Mouse (Mus musculus) kidney, embryonic 16.5 days (tissue): ENCODE results near the gene Nudt12. TPM values are rescaled to one million over a fixed set of nuclear protein-coding genes. Genes with fewer than 3 reads are reported as not detected.
A peak's percentile ranks its signal among the peaks of the same experiment; 100 is the strongest.

Source experiments
- ATAC-seq: fragments of 200-750 bp; cut with Nextera tagmentation; 2 replicates; pipeline ENCODE4 v1.8.0; 2017; ENCODE audit warnings: moderate TSS enrichment; ENCODE audit not compliant: low FRiP score, low TSS enrichment
- H3K27ac ChIP-seq: fragments of 300-500 bp; sonication (generic); 2 replicates; pipeline ENCODE4 v1.5.1; 2014; ENCODE audit warnings: low read length
- H3K27me3 ChIP-seq: fragments of 300-500 bp; sonication (generic); 2 replicates; pipeline ENCODE4 v1.6.1; 2014; ENCODE audit warnings: low read length, control low read depth, mixed read lengths; ENCODE audit not compliant: insufficient read depth
- H3K36me3 ChIP-seq: fragments of 300-500 bp; sonication (generic); 2 replicates; pipeline ENCODE4 v1.6.1; 2014; ENCODE audit warnings: low read length, control low read depth, mixed read lengths; ENCODE audit not compliant: insufficient read depth
- H3K4me1 ChIP-seq: fragments of 300-500 bp; sonication (generic); 2 replicates; pipeline ENCODE4 v1.6.1; 2014; ENCODE audit warnings: low read length, control low read depth, mixed read lengths; ENCODE audit not compliant: insufficient read depth
- H3K4me2 ChIP-seq: fragments of 300-500 bp; sonication (generic); replicated peaks from 2 replicates; pipeline ENCODE4 v1.6.1; 2014; ENCODE audit warnings: low read depth, low read length
- H3K4me3 ChIP-seq: fragments of 300-500 bp; sonication (generic); 2 replicates; pipeline ENCODE4 v1.5.1; 2014; ENCODE audit warnings: mild to moderate bottlenecking, low read length
- H3K9ac ChIP-seq: fragments of 300-500 bp; sonication (generic); replicated peaks from 2 replicates; pipeline ENCODE4 v1.6.1; 2014; ENCODE audit warnings: low read length
- H3K9me3 ChIP-seq: fragments of 300-500 bp; sonication (generic); 2 replicates; pipeline ENCODE4 v1.6.1; 2016; ENCODE audit warnings: low read length, control low read depth
- WGBS: fragments of 180-500 bp; shearing (Covaris S2); extraction: QIAGEN DNeasy Blood & Tissue Kit; methylation state at CpG from one replicate; pipeline ENCODE4 v1.1.7; 2014; 5-methylcytosine and 5-hydroxymethylcytosine counted together
- polyA plus RNA-seq: library from polyadenylated mRNA; unstranded; fragments of >200 nt; fragmentation: Nextera tagmentation; extraction: Ambion mirVana; gene quantifications from 2 replicates; pipeline ENCODE4 v1.2.1, GENCODE M21; 2015

Nudt12 gene
- 6.9 and 10.5 TPM in 2 replicates for polyA plus RNA-seq

DNA sequence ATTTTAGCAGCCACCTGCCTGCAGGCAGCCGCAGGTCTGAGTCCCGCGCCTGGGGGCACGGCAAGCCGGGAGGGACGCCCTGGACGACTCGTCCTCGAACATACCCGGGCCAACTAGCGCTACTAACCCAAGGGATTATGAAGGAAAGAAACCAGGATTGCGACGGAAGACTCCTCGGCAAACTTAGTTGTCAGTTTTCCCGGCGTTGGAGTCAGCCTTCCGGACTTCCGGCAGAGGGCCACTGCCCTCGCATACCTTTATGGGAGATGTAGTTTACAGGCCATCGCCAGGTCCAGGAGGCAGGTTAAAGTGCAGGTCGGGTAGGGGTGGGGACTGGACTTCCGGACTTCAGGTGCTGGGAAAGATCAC lies at the start of gene Nudt12:
Nudt12 (minus strand) TSS at position 282 of the 369 bp plus-strand sequence.
- Histone ChIP-seq H3K27me3 (no peaks in the 10 kb centered on the region), H3K9me3 (no peaks in the 10 kb centered on the region), H3K4me3 (peak within 1 kb of the TSS; percentile 68), H3K27ac (peak within 1 kb of the TSS; percentile 63), H3K36me3 (no peaks in the 10 kb centered on the region), H3K4me1 (0 out of 2 replicates have a peak, but pooled peaks cover 3% of the 10 kb centered on the region), H3K9ac (peak within 1 kb of the TSS; percentile 74), H3K4me2 (peak within 1 kb of the TSS; percentile 75)
- under 1% methylated on average over 22 of the region's 22 CpGs for WGBS
- ATAC-seq = peak; percentile 97

DNA sequence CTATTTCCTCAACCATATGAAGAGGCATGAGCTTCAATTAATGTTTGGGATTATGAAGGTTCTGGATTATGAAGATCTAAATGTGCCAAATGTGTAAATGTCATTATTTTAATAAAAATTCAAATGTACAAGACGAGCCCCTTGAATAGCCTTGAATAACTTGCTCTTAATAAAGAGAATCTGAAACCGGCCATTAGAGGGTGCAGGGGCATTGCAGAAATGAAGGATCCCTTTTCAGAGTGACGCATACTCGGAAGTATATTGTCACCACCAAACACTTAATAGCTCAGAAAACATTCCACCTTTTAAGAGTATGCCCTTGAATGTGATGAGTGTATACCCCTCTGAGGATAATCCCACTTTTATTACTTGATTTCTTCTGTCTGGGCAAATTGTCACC lies 40.1 kb upstream of the Nudt12 start:
- H3K9me3 ChIP-seq = no peaks in the 10 kb centered on the region
- H3K4me2 ChIP-seq = no peak overlapping the region
- no peaks in the 10 kb centered on the region for H3K36me3 ChIP-seq
- H3K27ac ChIP-seq = no peak overlapping the region
- no peaks in the 10 kb centered on the region for H3K27me3 ChIP-seq
- no peaks in the 10 kb centered on the region for H3K4me1 ChIP-seq
- ATAC-seq = no peak
- 51% methylated on average over 4 of the region's 4 CpGs for WGBS
- H3K9ac ChIP-seq = no peak overlapping the region
- H3K4me3 ChIP-seq = no peak overlapping the region

DNA sequence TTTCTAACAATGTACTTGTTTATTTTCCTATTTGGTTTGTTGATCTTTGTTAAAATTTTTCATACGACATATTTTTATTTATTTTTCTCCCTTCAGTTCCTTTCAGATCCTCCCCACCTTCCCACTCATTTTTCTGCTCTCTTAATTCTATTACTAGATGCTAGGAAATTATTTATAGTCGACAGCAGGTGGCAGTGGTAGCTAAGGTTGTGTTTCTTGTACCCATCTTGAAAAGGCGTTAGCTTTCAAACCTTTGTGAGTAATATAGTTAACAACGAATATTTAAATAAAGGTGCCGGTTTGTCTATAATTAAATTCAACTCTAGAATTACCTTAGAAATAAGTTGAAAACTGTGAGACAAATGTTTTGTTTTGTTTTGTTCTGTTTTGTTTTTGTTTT lies 26.6 kb upstream of the Nudt12 start:
- Histone ChIP-seq H3K27ac (no peak overlapping the region), H3K4me3 (no peak overlapping the region), H3K9me3 (no peaks in the 10 kb centered on the region), H3K36me3 (no peaks in the 10 kb centered on the region), H3K9ac (no peak overlapping the region), H3K4me1 (no peaks in the 10 kb centered on the region), H3K4me2 (no peak overlapping the region), H3K27me3 (no peaks in the 10 kb centered on the region)
- 41% methylated on average over 5 of the region's 5 CpGs for WGBS
- ATAC-seq = no peak

DNA sequence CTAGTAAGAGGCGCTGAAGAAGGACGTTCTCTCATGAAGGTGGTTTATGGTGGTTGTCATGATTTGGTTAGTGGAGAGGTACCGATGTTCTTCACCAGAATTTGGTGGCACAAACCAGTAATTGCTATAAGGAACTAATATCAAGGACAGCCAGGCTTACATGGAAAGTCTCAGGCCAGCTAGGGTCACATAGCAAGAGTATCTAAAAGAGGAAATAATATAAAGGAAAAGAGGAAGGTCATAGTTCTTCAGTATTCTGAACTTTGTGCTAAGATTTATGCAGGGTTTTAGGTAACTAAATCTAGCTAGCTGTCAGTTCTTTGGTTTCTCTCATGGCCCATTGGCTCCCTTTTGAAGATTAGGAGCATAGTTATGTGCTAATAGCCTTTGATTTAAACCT lies 20.3 kb upstream of the Nudt12 start:
- Histone ChIP-seq H3K4me2 (no peak overlapping the region), H3K4me1 (peaks cover 5% of the 10 kb centered on the region; the same call in 1 of the 2 replicates), H3K4me3 (no peak overlapping the region), H3K27ac (no peak overlapping the region), H3K9me3 (no peaks in the 10 kb centered on the region), H3K36me3 (no peaks in the 10 kb centered on the region), H3K9ac (no peak overlapping the region), H3K27me3 (no peaks in the 10 kb centered on the region)
- 33% methylated on average over 3 of the region's 3 CpGs for WGBS
- no peak; the same call in 1 of the 2 replicates for ATAC-seq

DNA sequence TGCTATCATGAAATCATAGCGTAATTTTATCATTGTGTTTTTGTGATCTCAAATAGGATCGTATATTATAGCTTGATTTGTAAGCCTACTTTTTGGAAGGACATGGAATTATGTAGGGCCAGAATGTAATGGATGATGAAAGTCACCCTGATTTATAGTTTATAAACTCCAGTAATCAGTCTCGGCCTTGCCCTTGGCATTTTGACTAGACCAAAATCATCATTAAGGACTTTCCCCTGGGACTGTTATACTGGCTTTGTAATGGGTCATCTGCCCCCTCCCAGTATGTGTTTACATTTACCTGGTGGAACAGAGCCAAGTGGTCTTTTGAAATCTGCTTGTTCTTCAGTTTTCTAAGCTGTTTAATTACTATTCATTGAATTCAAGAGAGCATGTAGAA lies 13.2 kb upstream of the Nudt12 start:
- no peak overlapping the region for H3K27ac ChIP-seq
- no peak for ATAC-seq
- H3K9me3 ChIP-seq = no peaks in the 10 kb centered on the region
- H3K9ac ChIP-seq = no peak overlapping the region
- H3K36me3 ChIP-seq = no peaks in the 10 kb centered on the region
- H3K27me3 ChIP-seq = no peaks in the 10 kb centered on the region
- no peak overlapping the region for H3K4me2 ChIP-seq
- no peak overlapping the region for H3K4me3 ChIP-seq
- WGBS = 61% methylated on average over 3 of the region's 3 CpGs
- H3K4me1 ChIP-seq = peaks cover 16% of the 10 kb centered on the region

DNA sequence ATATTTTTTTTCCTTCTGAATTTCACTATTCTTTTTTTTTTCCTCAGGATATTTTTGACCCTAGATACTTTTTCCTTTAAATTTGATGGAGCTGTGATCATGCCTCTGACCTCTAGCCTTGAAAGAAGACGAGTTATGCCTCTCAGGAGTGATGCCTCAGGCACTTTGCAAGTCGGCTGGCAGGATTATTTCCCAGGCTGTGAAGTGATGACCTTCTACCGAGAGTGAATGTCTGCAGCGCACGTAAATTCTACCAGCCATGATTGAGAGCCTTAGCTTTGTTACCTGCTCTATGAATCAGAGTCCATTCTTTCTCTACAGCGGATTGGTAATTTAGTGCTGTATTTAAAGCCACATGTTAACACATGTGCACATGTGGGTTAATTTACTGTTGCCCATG lies 11.3 kb upstream of the Nudt12 start:
- Histone ChIP-seq H3K4me2 (no peak overlapping the region), H3K27ac (peak overlapping the region; percentile 53; the same call in 1 of the 2 replicates), H3K36me3 (no peaks in the 10 kb centered on the region), H3K4me1 (peaks cover 16% of the 10 kb centered on the region), H3K9me3 (no peaks in the 10 kb centered on the region), H3K4me3 (no peak overlapping the region), H3K9ac (no peak overlapping the region), H3K27me3 (no peaks in the 10 kb centered on the region)
- WGBS = 15% methylated on average over 6 of the region's 6 CpGs
- no peak for ATAC-seq

DNA sequence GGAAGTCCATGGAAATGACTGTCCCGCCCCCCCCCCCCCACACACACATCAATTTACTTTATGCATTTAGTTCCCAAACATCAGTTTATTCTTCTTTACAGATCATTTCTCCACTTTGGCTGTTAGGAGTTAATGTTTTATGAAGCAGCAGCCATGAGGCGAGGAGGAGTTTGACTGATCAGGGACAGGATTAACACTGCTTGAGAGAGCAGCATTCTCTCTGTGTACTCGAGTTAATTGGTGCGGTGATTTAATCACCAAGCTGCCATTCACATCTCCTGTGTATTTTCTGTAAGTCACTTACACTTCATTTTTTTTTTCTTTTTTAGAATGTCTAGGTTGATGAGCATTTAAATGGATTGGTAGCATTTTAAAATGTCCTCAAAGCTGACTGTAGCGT lies 10.8 kb upstream of the Nudt12 start:
- H3K4me1 ChIP-seq = peaks cover 16% of the 10 kb centered on the region
- WGBS = 31% methylated on average over 4 of the region's 5 CpGs
- ATAC-seq = peak; percentile 78; the same call in 1 of the 2 replicates
- H3K9ac ChIP-seq = no peak overlapping the region
- H3K27ac ChIP-seq = no peak overlapping the region
- H3K9me3 ChIP-seq = no peaks in the 10 kb centered on the region
- no peak overlapping the region for H3K4me3 ChIP-seq
- H3K27me3 ChIP-seq = no peaks in the 10 kb centered on the region
- H3K36me3 ChIP-seq = no peaks in the 10 kb centered on the region
- no peak overlapping the region for H3K4me2 ChIP-seq

DNA sequence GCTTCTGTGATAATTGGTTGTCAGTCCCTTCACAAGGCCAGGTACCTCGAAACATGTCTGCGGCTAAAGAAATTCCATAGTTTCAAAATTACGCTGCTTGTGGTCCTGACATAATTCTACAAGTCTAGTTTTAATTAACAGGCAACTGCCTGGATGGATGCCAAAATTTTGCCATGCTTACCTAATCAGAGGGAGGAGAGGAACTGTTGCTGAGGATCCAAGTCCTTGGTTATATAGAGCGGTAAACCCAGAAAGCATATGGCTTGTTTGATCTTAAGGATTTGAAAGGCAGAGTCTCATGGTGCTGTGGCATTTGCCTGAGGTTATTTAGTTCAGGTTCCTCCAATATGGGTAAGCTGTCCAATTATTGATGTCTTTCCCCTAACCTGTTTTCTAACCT lies 5.5 kb upstream of the Nudt12 start:
- Histone ChIP-seq H3K9me3 (no peaks in the 10 kb centered on the region), H3K4me3 (no peak overlapping the region), H3K27me3 (no peaks in the 10 kb centered on the region), H3K9ac (no peak overlapping the region), H3K27ac (no peak overlapping the region), H3K4me1 (peaks cover 6% of the 10 kb centered on the region; the same call in 1 of the 2 replicates), H3K4me2 (no peak overlapping the region), H3K36me3 (no peaks in the 10 kb centered on the region)
- no peak for ATAC-seq
- 72% methylated on average over 4 of the region's 4 CpGs for WGBS

DNA sequence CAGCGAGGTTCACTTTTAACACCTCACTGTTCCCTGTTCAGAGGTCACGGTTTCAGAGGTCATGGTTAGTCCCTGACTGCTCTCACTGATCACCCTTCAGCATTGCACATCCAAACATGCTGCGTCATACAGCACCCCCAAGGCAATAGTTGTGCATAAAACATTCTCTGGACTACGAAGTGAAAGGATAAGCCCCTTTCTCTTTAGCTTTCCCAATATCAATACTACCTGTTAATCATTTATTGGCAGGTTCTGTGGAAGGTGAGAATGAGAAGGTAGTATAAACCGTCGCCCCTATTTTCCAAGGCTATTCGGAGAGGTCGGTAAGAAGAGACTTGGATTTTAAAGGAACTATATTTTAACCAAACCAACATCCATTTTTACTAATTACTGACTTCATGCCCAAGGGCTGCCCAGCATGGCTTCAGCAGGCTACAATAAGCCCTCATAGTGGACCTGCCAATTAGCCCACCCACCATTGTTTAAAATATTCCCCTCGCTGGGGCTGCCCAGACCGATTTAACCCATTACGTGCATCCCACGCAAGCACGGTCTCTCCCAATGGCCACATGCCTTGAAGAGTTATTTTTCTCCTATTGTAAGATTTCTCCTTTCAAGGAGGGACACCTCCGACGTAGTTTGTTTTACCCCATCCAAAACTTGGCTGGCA lies 616 bp downstream of the Nudt12 start:
- Histone ChIP-seq H3K9me3 (no peaks in the 10 kb centered on the region), H3K4me2 (peak overlapping the region; percentile 75), H3K9ac (peak overlapping the region; percentile 74), H3K4me3 (peak overlapping the region; percentile 68), H3K4me1 (0 out of 2 replicates have a peak, but pooled peaks cover 3% of the 10 kb centered on the region), H3K27ac (peak overlapping the region; percentile 63), H3K36me3 (no peaks in the 10 kb centered on the region), H3K27me3 (no peaks in the 10 kb centered on the region)
- WGBS = 9% methylated on average over 15 of the region's 15 CpGs
- ATAC-seq = peak; percentile 80

DNA sequence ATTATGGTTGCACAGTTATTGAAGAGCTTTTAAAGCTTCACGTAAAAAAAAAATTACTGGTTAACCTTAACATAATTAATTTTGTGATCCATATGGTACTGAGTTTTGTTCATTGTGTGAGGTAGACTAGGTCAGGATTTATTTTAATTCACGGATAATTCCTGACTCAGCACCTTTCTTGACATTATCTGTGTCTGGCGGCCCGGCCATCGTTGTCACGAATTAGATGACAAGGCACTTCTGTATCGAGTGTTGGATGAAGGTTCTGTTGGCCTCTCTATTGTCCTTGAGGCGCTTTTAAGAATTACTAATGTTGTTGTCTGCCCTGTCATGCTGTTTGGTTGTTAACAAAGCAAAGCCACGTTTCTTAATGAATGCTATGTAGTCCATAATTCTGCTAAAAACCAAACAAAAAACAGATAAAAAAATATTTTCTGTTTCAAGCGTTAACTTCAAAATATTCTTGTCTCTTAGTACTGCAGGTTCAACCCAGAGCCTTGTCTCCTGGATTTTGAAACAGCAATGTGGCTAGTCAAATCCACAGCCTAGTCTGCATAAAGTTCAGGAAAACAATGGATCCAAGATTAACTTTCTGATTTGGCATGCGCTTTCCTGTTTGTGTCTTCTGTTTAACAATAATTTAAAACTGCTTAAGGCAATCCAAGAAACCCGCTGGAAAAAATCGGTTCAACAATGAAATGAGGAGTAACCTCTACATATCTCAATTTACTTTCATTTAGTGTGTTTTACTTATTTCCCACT lies 1.4 kb downstream of the Nudt12 start:
- no peak overlapping the region for H3K27ac ChIP-seq
- no peaks in the 10 kb centered on the region for H3K27me3 ChIP-seq
- H3K4me1 ChIP-seq = 0 out of 2 replicates have a peak, but pooled peaks cover 3% of the 10 kb centered on the region
- H3K4me2 ChIP-seq = peak overlapping the region; percentile 75; the same call in 1 of the 2 replicates
- ATAC-seq = no peak
- H3K36me3 ChIP-seq = no peaks in the 10 kb centered on the region
- 77% methylated on average over 13 of the region's 13 CpGs for WGBS
- no peak overlapping the region for H3K9ac ChIP-seq
- no peaks in the 10 kb centered on the region for H3K9me3 ChIP-seq
- H3K4me3 ChIP-seq = no peak overlapping the region
